Comparison of ENCODE assay signal across 11 mouse cellular contexts in the genomic region with DNA sequence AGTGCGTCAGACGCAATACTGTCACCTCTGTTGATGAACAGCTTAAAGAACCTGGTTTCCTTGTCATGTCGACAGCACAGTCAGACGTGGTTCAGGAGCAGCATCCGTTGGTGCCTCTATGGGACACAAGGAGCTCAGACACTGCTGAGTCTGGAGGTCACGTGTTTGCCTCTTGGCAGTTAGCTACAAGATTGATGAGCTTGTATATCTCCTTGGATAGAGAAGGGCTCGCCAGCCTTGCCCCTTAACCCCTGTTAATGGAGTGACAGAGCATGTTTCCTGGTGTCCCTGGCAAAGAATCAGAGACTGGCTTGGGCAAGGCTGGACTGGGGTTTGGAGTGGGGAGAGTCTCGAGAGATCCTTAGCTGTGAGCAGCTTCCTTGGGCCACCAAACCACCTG. TPM values are rescaled to one million over a fixed set of nuclear protein-coding genes. Genes with fewer than 3 reads are reported as not detected.
A peak's percentile ranks its signal among the peaks of the same experiment; 100 is the strongest.
DNase-seq lines count a peak whose midpoint lies in the region; ATAC-seq lines count a peak whose summit lies in the region.
"Had no signal": no experiment of that assay in that cellular context is flagged by ENCODE, and none has a peak within 500 bp of the region (broad histone marks: within the 10 kb centered on the region; RNA-seq: fewer than 3 reads in every experiment).

No protein-coding gene starts in this region.

- H3K36me3 ChIP-seq in liver, embryonic 12.5 days, result peaks cover 20% of the 10 kb centered on the region
- no peaks in the 10 kb centered on the region for H3K36me3 ChIP-seq in forebrain, embryonic 15.5 days
- H3K36me3 ChIP-seq in kidney, embryonic 16.5 days (ENCODE audit: insufficient read depth, low read length), result no peaks in the 10 kb centered on the region; the same call in 1 of the 2 replicates
- H3K36me3 ChIP-seq: heart, embryonic 15.5 days had no signal

- no peak overlapping the region for H3K9ac ChIP-seq in liver, embryonic 12.5 days
- H3K9ac ChIP-seq in forebrain, embryonic 15.5 days (replicated peaks), result no peak overlapping the region; the same call in 1 of the 2 replicates
- no peak overlapping the region for H3K9ac ChIP-seq in kidney, embryonic 16.5 days (replicated peaks; ENCODE audit: low read length)
- H3K9ac ChIP-seq: heart, embryonic 15.5 days; liver, embryonic 15.5 days had no signal

- H3K9me3 ChIP-seq in liver, embryonic 12.5 days (replicated peaks), result no peaks in the 10 kb centered on the region
- no peaks in the 10 kb centered on the region for H3K9me3 ChIP-seq in forebrain, embryonic 15.5 days
- H3K9me3 ChIP-seq in kidney, embryonic 16.5 days (ENCODE audit: low read length), result no peaks in the 10 kb centered on the region
- H3K9me3 ChIP-seq: heart, embryonic 15.5 days; liver, embryonic 15.5 days had no signal

- no peak overlapping the region for H3K4me3 ChIP-seq in liver, embryonic 12.5 days
- no peak overlapping the region for H3K4me3 ChIP-seq in forebrain, embryonic 15.5 days
- H3K4me3 ChIP-seq in kidney, embryonic 16.5 days (ENCODE audit: low read length), result 0 out of 2 replicates have a peak overlapping the region, but pooled peaks have one; percentile 0
- H3K4me3 ChIP-seq: heart, embryonic 15.5 days; liver, embryonic 15.5 days had no signal

- H3K27me3 ChIP-seq in liver, embryonic 12.5 days (replicated peaks), result peaks cover 10% of the 10 kb centered on the region
- H3K27me3 ChIP-seq in forebrain, embryonic 15.5 days, result no peaks in the 10 kb centered on the region
- peaks cover 7% of the 10 kb centered on the region; the same call in 1 of the 2 replicates for H3K27me3 ChIP-seq in kidney, embryonic 16.5 days (ENCODE audit: insufficient read depth, low read length)

- peaks cover 67% of the 10 kb centered on the region for H3K4me1 ChIP-seq in liver, embryonic 12.5 days
- peaks cover 82% of the 10 kb centered on the region for H3K4me1 ChIP-seq in forebrain, embryonic 15.5 days
- peaks cover 59% of the 10 kb centered on the region for H3K4me1 ChIP-seq in kidney, embryonic 16.5 days (ENCODE audit: insufficient read depth, low read length)

- DNase-seq in liver, result no peak
- DNase-seq in neural tube, embryonic 10.5 days (ENCODE audit: extremely low spot score, low spot score), result peak; percentile 42
- no peak for DNase-seq in spleen, postnatal 36 days (ENCODE audit: low spot score in 2 of 2)
- DNase-seq in gastrocnemius, postnatal 25 days, result no peak
- DNase-seq in gastrocnemius, postnatal 4 days (ENCODE audit: low spot score in 2 of 2), result no peak
- DNase-seq: cerebellum, adult 18-20 months had no signal

- H3K27ac ChIP-seq in liver, embryonic 12.5 days, result no peak overlapping the region
- H3K27ac ChIP-seq in forebrain, embryonic 15.5 days (replicated peaks), result no peak overlapping the region
- no peak overlapping the region for H3K27ac ChIP-seq in kidney, embryonic 16.5 days (ENCODE audit: low read length)
- H3K27ac ChIP-seq: heart, embryonic 15.5 days; liver, embryonic 15.5 days had no signal

- H3K4me2 ChIP-seq in liver, embryonic 12.5 days, result peak overlapping the region; percentile 48; the same call in 1 of the 2 replicates
- peak overlapping the region; percentile 88 for H3K4me2 ChIP-seq in forebrain, embryonic 15.5 days (replicated peaks)
- H3K4me2 ChIP-seq in kidney, embryonic 16.5 days (replicated peaks; ENCODE audit: low read depth, low read length), result peak overlapping the region; percentile 85
- H3K4me2 ChIP-seq: heart, embryonic 15.5 days had no signal

- WGBS in liver, embryonic 12.5 days (ENCODE audit: insufficient replicate concordance), result 72% methylated on average over 8 of the region's 8 CpGs
- WGBS in forebrain, embryonic 15.5 days, result 65% methylated on average over 8 of the region's 8 CpGs
- WGBS in kidney, embryonic 16.5 days, result 20% methylated on average over 8 of the region's 8 CpGs

- no peak for ATAC-seq in liver, embryonic 12.5 days
- no peak for ATAC-seq in forebrain, embryonic 15.5 days (replicated peaks)
- ATAC-seq in kidney, embryonic 16.5 days (ENCODE audit: low FRiP score, low TSS enrichment), result no peak

RNA-seq across cellular contexts. Expression of gene Spata13, which starts 4.4 kb away (rescaled TPM):
- polyA plus RNA-seq in liver, embryonic 12.5 days (2016; fragmentation: Nextera tagmentation; extraction: Ambion mirVana), result 20.6 and 23.3 TPM in 2 replicates
- 50.1 and 52.6 TPM in 2 replicates for polyA plus RNA-seq in forebrain, embryonic 15.5 days (2015; fragmentation: Nextera tagmentation; extraction: Ambion mirVana)
- polyA plus RNA-seq in kidney, embryonic 16.5 days (2015; fragmentation: Nextera tagmentation; extraction: Ambion mirVana), result 67.5 and 68.1 TPM in 2 replicates
- 1 to 10 TPM; 3.8 to 4.9 TPM for total RNA-seq in gastrocnemius, postnatal 25 days (2021)
- 10 to 100 TPM; 18.9 to 19.6 TPM for total RNA-seq in gastrocnemius, postnatal 4 days (2021)
